Mouse (Mus musculus) forelimb bud, embryonic 11.5 days (tissue): ENCODE results near the gene Fbxl13.
"Not testable (repeated sequence)": the region's sequence is repeated elsewhere in the genome, so short reads cannot be mapped to it uniquely, and the experiment has no call there.

Source experiments
- DNase-seq: peaks from one replicate; pipeline ENCODE4 v3.0.0-alpha.2; 2012; ENCODE audit warnings: low read depth, low spot score

Fbxl13 gene

DNA sequence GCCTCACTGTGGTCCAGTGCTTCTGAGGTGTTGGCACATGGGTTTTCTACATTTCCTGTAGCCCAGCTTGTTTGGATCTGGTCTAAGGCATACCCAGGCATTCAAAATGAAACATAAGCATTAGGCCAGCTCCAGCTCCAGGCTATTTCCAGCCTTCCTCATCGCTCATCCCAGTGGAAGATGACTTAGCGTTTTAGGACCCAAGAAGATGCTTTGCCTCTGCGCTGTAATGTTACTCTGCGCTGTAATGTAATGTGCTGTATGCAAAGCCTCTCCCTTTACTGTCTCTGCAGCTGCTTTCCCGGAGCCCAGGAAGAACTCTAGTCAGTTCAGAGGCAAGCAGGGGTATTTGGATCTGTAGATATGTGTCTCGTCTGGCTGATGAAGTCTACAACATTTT is 12.6 kb upstream of the Fbxl13 start:
- no peak for DNase-seq

DNA sequence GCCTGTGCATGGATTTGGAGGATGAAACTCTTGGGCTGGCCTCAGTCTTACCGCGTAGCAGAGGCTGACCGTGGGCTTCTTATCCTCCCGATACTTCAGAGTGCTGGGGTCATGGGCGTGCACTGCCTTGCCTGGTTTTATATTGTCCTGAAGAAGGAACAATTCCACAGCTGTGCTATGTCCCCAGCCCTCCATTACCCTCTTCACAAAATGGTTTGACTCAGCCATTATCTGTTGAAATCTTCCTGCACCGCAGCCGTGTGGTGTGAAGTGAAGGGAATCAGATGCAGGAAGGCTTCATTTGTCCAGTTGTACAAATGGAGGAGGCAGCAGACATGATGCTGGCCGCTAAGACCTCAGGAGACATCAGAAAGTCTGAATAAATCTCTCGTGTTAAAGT is 11.5 kb upstream of the Fbxl13 start:
- no peak for DNase-seq

DNA sequence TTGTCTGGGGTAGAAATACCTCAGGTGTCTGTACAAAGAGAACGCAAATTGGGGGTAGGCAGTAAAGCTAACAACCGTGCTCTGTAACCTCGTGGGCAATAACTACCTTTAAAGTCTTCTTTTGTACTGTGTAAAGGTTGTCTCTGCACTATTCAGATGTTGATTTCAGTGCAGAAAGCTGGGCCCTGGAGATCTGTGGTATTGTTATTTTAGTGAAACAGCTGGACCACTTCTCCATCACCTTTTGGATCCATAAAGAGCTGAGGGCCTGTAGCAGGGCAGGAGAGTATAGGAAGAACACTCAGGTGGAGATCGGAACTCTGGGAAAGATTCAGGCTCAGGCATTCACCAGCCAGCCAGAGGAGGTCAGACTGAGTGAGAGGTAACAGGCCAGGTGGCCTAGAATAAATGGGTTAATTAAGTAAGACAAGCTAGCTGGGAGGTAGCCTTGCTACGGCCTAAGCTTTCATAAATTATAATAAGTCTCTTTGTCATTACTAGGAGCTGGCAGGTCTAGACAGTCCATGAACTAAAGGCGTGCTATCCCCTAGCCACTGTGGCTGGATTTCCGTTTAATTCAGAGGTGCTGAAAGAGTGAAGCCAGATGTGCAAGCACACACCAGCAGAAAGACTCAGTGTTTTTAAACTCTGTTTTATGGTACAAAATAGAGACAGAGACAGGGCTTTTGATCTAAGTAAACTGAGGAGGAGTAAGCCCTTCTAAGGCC is 6.6 kb upstream of the Fbxl13 start:
- DNase-seq, result no peak

DNA sequence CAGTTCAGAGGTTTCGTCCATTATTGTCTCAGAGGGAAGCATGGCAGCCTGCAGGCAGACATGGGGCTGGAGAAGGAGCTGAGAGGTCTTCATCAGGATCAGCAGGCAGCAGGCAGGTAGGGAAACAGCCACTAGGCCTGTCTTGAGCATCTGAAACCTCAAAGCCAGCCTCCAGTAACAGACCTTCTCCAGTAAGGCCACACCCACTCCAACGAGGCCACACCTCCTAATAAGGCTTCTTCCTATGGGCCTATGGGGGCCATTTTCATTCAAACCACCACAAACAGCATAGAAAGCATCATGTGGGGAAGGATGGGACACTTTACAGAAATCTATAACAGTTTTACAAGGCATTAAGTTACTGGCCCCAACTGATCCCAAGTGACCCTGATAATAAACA is 5.3 kb upstream of the Fbxl13 start:
- no peak for DNase-seq

DNA sequence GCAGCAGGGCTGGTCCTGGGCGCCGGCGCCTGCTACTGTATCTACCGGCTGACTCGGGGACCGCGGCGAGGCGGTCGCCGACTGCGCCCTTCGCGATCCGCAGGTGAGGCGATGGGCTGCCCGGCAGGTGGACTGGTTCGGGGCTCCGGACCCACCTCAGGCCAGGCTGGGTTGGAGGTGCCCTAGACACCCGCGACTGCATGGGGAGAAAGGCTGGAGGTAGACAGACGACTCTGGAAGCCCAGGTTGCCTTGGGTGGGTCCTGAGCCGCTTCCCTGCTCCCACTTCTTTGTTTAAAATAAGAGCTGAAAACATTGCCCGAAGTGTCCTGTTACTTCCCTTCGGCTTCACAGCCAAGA is 678 bp upstream of the Fbxl13 start:
- DNase-seq, result no peak

DNA sequence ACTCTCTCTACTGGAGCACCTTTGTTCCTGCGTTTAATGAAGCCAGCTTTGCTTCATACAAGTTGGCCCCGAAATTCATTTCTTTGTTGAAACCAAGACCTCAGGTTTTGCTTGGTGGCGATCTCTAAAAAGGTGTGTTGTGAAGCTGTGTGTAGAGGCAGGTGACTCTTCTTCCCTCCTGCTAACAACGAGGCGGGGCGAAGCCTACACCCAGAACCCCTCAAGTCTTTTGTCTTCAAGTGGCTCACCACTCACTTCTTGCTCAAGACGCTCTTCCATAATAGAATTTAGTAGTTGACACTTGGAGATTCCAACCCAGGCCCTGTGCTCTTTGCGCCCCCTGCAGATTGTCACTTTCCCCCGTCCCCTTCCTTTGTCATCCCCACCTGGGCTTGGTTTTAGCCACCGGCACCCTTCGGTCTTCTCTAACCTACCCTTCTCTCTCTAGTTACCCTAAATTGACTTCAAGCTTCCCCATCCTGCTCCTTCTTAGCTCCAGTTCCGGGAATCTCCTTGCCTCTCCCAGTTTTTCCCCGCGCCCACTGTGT is 469 bp downstream of the Fbxl13 start:
- DNase-seq, result no peak

DNA sequence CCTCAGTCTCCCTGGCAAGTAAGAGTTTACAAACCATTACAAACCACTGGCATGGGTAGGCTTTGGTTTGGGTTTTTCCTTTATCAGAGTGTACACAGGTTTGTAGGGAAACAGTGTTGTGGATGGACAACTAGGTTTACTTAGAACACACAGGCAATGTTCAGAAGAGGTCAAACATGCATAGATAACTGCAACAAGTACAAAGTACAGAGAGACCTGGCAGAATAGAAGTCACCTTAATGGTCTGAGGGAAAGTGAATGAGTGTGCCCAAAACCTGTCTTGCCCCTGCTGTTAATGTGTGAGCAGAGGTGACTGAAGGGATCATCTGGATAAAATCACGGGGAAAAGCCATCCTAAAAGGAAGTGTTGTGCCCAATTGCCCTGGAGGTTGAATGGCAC is 1.8 kb downstream of the Fbxl13 start:
- no peak for DNase-seq

DNA sequence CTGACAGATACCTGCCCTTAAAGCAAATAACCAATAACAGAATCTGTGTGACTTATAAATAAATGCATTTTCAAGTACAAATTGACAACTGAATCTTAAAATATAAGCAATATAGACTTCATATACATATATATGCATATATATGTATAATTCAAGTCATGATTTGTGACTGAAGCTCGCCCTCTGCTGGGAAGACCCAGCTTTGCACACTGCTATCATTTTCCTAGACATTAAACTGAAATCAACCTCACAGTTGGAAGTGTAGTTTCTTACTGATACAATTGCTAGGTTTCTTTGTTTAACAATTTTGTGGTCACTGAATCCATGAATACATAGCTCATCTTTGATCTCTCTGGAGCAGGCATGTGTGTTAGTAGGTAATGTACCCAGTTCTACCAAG is 4.5 kb downstream of the Fbxl13 start:
- peak; percentile 40 for DNase-seq

DNA sequence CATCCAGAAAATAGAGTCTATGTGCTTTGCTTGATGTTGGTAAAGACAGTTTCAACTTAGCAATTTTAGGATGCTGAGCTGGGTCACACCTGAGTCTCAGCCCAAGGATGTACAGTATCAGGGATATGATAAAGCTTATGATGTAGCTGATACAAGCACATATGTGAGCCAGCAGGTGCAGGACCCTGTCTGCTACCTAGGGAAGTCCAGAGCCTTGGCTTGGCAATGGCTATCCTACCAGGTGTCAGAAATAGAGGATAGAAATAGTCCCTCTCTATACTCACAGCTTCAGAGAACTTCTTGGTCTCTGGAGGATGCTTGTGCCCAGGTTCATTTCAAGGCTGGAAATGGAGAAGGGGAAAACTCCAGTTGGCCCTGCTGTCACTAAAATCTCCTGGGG is 19.5 kb downstream of the Fbxl13 start:
- no peak for DNase-seq

DNA sequence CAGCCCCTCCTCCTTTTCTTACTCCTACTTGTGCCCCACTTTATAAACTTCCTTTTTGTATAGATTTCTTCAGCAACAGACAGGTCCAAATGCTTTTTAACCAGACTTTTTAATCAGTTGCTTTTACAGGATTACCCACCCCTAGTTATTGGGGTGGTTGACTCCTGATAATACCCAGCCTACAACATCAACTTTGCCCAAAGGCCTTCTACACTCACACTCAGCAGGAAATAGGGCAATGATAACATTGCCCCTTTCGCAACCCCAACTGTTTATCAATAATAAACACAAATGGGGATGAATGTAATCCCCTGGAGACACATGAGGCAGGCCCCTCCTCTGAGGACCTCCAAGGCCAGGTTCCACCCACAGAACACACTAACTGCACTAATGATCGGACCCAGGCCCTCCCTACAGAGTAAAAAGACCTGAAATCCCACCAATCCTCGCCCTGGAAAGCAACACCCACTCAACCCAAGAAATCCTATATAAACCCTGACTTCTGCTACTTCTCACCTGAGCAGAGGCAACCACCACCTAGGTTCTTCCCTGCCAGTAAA is 28.9 kb downstream of the Fbxl13 start:
- DNase-seq, result no peak

DNA sequence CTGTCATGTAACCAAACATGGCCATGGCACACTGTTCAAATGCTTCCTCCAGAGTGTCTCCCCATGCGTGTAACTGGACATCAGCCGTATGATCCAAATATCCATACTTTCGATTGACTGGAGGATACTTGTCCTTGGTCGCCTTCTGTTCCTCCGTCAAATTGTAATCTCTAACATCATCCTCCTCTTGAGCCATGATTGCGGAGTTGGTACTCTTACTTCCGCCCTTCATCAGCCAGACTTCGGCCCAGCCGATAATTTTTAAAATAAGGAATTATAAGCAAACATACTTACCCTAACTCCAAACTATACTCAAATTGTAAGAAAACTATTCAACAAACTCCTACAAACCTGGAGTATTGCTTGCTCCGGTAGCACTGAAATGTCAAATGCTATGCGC is 31.1 kb downstream of the Fbxl13 start:
- DNase-seq, result not testable (repeated sequence)

DNA sequence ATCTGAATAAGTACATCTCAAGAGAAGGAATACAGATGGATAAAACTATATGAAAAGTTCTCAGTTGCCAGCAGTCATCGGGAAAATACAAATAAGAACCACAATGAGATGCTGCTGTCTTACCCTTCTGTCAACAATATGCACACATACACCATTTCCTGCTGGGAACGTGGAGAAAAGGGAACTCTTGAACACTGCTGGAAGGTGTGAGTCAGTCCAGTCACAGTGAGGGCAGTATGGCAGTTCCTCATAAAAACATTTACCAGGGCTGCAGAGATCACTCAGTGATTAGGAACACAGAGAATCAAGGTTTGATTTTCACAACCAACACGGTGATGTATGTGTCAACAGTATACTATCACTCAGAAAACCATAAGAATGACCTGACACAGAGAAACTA is 34.4 kb downstream of the Fbxl13 start:
- DNase-seq, result no peak

DNA sequence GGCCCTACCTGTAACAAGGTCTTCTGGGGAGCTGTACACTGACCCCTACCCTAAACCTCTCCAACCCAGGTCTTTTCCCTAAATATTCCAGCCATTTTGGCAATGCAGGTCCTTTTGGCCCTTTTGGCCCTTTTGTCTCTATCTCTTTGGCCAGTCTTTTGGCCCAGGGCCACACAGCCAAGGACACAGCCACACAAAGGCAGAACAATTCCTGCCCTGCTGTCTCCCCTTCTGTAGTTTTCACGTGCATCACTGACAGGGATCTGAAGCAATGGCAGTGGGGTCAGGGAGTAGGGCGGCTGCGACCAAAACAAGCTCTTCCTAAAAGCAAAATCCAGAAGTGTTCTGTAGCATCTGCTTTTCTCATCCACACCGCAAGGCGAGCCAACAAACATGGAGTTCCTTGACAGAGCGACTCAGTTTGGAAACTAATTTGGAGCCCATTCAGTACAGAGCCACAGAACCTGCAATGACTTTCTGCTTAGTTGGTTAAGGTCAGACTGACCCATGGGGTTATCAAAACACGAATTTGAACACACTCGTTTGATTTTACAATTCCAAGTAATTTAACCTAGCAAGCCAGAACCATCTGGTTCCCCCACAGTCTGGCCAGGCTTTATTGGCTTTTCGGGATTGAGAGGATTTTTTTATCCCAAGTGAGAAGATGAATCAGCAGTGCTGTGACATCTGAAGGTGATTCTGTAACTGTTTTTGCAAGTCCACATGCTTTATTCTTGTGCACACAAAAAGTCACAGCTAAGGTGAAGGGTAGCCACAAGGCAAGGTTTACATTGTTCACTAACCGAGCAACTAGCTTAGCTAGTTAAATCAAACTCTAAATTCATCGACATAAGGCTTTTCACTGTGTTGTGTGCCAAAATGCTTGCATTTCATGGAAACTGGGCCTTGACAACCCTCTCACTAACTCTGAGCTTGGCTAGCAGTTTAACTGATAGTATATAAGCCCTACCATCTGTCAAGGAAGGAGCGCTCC is 36.8 kb downstream of the Fbxl13 start:
- DNase-seq, result no peak

DNA sequence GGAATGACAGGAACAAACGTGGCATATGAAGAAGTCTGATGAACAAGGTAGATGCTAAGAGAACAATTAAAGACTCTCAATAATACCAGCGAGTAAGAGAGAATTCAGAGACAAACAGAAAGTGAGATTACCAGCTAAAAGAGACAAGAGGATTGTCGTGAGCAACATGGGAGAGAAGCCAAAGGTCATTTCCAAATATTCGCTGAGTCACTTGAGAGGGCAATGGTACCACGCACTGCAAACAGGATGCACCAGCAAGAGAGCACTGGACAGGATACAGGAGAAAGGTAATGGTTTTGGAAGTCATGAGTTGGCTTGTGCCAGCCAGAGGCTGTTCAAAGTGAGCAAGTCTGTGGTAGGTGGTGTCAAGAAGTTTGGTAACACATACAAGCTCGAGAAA is 39.5 kb downstream of the Fbxl13 start:
- DNase-seq, result no peak

DNA sequence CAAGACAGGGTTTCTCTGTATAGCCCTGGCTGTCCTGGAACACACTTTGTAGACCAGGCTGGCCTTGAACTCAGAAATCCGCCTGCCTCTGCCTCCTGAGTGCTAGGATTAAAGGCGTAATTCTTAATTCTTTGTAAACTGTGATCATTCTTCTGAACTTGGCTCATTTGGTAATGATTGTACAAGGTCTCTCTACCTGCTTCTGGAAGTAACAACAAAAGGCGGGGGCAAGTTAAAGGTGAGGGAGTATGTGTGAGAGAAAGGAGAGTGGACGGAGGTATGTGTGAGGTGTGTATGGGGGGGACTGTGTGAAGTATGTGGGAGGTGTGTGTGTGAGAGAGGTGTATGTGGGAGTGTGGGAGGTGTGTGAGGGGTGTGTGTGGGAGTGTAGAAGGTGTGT is 45.5 kb downstream of the Fbxl13 start:
- DNase-seq, result no peak

DNA sequence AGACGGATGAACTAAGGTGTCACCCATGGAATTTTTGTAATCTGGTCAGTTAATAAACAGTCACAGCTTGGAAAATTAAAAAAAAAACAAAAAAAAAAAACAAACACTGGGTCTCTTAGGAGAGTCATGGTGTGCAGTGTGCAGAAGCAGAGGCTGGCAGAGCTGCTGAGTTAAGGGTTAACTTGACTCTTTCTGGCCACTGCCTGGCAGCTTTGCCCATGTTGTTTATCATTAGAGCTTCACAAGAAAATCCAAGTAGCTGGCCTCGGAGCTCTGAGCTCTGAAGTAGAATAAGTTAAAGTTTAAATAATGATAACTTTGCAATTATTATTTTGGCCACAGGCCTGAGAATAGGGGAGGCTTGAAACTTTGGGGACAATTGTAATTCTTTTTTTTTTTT is 45.9 kb downstream of the Fbxl13 start:
- not testable (repeated sequence) for DNase-seq

DNA sequence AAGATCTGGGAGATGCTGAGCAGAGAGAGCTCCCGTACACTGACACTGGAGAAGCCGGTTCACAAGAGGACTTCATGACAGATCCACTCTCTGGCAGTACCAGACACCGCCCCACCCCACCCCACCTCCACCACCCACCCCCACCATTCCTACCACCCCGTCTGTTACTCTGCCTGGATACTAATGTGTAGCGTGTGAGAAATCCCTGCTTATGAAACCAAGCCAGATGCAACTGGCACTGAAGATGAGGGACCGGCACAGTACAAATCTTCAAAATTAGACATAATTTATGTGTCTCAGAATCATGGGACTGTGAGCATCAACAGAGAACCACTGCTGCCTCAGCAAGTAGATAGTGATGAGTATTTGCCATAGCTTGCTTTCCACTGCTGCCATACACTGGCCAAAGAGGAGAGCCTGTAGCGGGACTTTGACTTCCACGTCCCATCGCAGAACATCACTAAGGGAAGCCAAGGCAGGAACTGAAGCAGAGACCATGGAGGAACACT is 52.2 kb downstream of the Fbxl13 start:
- no peak for DNase-seq

DNA sequence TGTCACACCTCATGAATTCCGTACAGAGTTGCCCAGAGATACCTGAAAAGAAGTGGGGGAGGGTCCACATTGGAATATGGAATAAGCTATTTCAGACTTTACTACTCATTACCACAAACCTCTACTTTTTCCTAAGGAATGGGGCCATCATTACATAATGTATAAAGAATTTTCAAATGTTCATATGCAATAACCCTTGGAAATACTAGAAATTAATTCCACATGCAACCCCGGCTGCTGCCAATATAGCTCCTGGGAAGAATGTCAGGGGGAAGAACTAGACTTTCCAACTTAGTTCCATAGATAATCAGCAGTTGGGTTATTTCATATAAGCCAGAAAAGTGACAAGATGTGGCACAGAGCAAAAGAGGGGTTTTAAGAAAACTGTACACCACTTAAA is 53.3 kb downstream of the Fbxl13 start:
- DNase-seq, result no peak

DNA sequence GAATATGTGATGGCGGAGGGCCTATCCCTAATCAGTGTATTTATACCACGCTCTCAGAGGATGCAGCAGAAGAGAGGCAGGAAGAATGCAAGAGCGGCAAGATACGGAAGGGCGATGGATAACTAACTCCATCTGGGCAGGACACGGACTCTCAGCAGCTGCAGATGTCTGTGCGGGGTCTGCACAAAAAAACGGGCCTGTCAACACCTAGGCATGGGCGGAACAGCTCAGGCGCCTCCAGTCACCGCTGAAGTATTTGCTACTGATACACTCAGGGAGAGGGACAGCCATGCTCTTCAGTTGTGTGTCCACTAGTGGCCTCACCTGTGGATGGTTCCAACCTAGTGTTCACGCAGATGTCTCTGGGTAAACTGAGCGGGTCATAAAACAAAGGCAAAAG is 57.2 kb downstream of the Fbxl13 start:
- peak; percentile 46 for DNase-seq

DNA sequence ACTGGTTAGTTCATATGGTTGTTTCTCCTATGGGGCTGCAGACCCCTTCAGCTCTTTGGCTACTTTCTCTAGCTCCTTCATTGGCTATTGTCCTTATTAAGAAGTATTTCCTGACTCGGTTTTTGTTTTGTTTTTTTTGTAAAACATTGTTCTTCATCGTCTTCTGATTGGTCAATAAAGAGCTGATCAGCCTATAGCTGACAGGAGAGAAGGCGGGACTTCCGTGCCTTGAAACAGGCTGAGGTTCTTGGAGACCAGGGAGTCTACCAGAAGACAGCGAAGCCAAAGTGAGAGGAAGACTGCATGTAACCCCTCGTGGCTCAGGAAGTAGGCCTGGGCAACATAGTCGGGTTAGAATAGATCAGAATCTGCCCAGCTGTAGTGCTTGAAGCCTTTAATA is 57.8 kb downstream of the Fbxl13 start:
- DNase-seq, result no peak

DNA sequence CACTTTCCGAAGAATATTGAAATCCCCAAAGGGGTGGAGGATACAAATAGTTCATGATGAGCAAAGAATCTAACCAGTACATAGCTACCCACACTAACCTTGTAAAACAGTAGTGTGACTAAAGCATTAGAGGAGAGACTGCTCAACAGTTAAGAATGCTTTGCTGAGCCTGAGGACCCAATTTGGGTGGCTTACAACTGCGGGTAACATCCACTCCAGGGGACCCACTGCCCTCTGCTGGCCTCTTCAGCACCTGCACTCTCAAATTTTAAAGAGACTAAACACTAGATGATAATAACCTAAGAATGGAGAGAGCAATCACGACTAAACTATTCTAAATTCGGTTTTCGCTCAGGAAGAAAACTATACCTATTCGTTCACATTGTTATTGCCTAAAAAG is 58.7 kb downstream of the Fbxl13 start:
- DNase-seq, result peak; percentile 49

DNA sequence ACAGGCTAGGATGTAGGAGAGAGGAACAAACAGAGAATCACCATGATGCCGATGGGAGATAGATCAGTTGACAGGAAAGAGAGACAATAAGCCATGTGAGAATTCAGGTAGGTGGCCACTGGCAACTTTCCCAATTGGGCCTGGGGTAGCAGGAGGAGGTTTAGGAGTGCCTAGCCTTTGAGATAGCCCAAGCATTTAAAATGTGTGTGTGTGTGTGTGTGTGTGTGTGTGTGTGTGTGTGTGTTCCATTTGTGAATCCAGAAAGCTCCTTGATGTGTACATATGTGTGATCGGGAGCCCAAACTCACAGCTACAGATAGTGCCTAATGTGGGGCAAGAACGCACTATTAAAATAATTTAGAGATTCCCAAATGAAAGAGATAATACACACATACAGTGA is 67.3 kb downstream of the Fbxl13 start:
- no peak for DNase-seq
